Mouse (Mus musculus) macrophage (primary cell): Measurements from ENCODE around the gene Tmem165. TPM values are rescaled to one million over a fixed set of nuclear protein-coding genes. Genes with fewer than 3 reads are reported as not detected.

Experiments used
- H3K27ac ChIP-seq: fragments of 350-480 bp; formaldehyde crosslinking; 2 replicates; pipeline ENCODE4 v1.9.0; 2021
- H3K36me3 ChIP-seq: fragments of 350-480 bp; formaldehyde crosslinking; 2 replicates; pipeline ENCODE4 v1.9.0; 2021; ENCODE audit errors: inconsistent target
- H3K4me3 ChIP-seq: fragments of 350-480 bp; formaldehyde crosslinking; 2 replicates; pipeline ENCODE4 v1.9.0; 2021; ENCODE audit errors: inconsistent target
- H3K79me2 ChIP-seq: fragments of 350-480 bp; formaldehyde crosslinking; 2 replicates; pipeline ENCODE4 v1.9.0; 2021; ENCODE audit errors: inconsistent target
- WGBS: methylation state at CpG from one replicate; pipeline ENCODE4 v1.1.7; 2026; ENCODE audit warnings: inconsistent platforms; ENCODE audit not compliant: missing documents; 5-methylcytosine and 5-hydroxymethylcytosine counted together
- polyA plus RNA-seq: library from polyadenylated mRNA; stranded (reverse); fragments of 250-400 nt; gene quantifications from 3 replicates; pipeline ENCODE4 v1.2.4, GENCODE M21; 2018; ENCODE audit warnings: inconsistent platforms
- total RNA-seq, 78 experiments: library from RNA; depleted of rRNA; stranded (reverse); fragments of 250-400 nt; gene quantifications; 1 replicate in 9 of 78; 2 replicates in 24 of 78; 3 replicates in 43 of 78; 4 replicates in 2 of 78; pipeline ENCODE4 v1.2.4; 2018; ENCODE audit warnings: inconsistent platforms in 56 of 78

The Tmem165 gene
- total RNA-seq (2018; cell fraction: chromatin; rRNA removed), result 100 to 1,000 TPM in 6 of 26 experiments, 10 to 100 TPM in 20; 37.7 to 169 (median 76.7) TPM
- total RNA-seq (2018; cell fraction: cytosol; rRNA removed), result 10 to 100 TPM; 47.6 to 98.1 (median 67.4) TPM
- 100 to 1,000 TPM in 12 of 26 experiments, 10 to 100 TPM in 14; 56.5 to 146 (median 95.7) TPM for total RNA-seq (2018; cell fraction: nucleus; rRNA removed)
- polyA plus RNA-seq, result 64.0 to 86.9 TPM (median 84.3 TPM) in 3 replicates

- peak within 1 kb of the TSS; percentile 31 for H3K27ac ChIP-seq
- peak within 1 kb of the TSS; percentile 62 for H3K4me3 ChIP-seq
- H3K36me3 ChIP-seq, result no peaks in the 10 kb centered on the region
- WGBS, result under 1% methylated on average over 35 of the region's 62 CpGs
- H3K79me2 ChIP-seq, result peaks cover 45% of the 10 kb centered on the region
Measured at GRCm38 (mm10) chr5:76183750-76184261, at the start of gene Tmem165. Gene Tmem165, plus strand, starts transcription at chr5:76183880.

GRCm38 (mm10) chr5:76135644-76136043 is 48.0 kb upstream of the Tmem165 start:
- H3K79me2 ChIP-seq, result no peaks in the 10 kb centered on the region
- no peak overlapping the region for H3K27ac ChIP-seq
- WGBS, result 100% methylated on average over 1 of the region's 1 CpGs
- no peak overlapping the region for H3K4me3 ChIP-seq
- no peaks in the 10 kb centered on the region for H3K36me3 ChIP-seq

- Histone ChIP-seq H3K79me2 (peaks cover 4% of the 10 kb centered on the region; the same call in 1 of the 2 replicates), H3K27ac (no peak overlapping the region), H3K4me3 (no peak overlapping the region), H3K36me3 (no peaks in the 10 kb centered on the region)
- 41% methylated on average over 3 of the region's 3 CpGs for WGBS
Measured at GRCm38 (mm10) chr5:76136271-76136670, 47.4 kb upstream of the Tmem165 start.

GRCm38 (mm10) chr5:76137586-76137985 is 46.1 kb upstream of the Tmem165 start:
- Histone ChIP-seq H3K36me3 (no peaks in the 10 kb centered on the region), H3K27ac (no peak overlapping the region), H3K79me2 (peaks cover 7% of the 10 kb centered on the region; the same call in 1 of the 2 replicates), H3K4me3 (no peak overlapping the region)
- 100% methylated on average over 1 of the region's 1 CpGs for WGBS

- H3K79me2 ChIP-seq, result peaks cover 7% of the 10 kb centered on the region; the same call in 1 of the 2 replicates
- no peak overlapping the region for H3K4me3 ChIP-seq
- no peaks in the 10 kb centered on the region for H3K36me3 ChIP-seq
- H3K27ac ChIP-seq, result no peak overlapping the region
- 100% methylated on average over 1 of the region's 1 CpGs for WGBS
Measured at GRCm38 (mm10) chr5:76138071-76138470, 45.6 kb upstream of the Tmem165 start.

- Histone ChIP-seq H3K79me2 (peaks cover 9% of the 10 kb centered on the region; the same call in 1 of the 2 replicates), H3K27ac (no peak overlapping the region), H3K36me3 (no peaks in the 10 kb centered on the region), H3K4me3 (no peak overlapping the region)
- 96% methylated on average over 10 of the region's 10 CpGs for WGBS
Measured at GRCm38 (mm10) chr5:76138512-76138911, 45.2 kb upstream of the Tmem165 start.

GRCm38 (mm10) chr5:76139171-76139671 is 44.5 kb upstream of the Tmem165 start:
- Histone ChIP-seq H3K79me2 (peaks cover 13% of the 10 kb centered on the region; the same call in 1 of the 2 replicates), H3K4me3 (no peak overlapping the region), H3K36me3 (no peaks in the 10 kb centered on the region), H3K27ac (no peak overlapping the region)
- WGBS, result 47% methylated on average over 7 of the region's 7 CpGs

- peak within 1 kb of the TSS; percentile 66 for H3K27ac ChIP-seq
- no peaks in the 10 kb centered on the region for H3K36me3 ChIP-seq
- WGBS, result 2% methylated on average over 60 of the region's 69 CpGs
- H3K79me2 ChIP-seq, result peaks cover 13% of the 10 kb centered on the region; the same call in 1 of the 2 replicates
- H3K4me3 ChIP-seq, result peak within 1 kb of the TSS; percentile 64
Measured at GRCm38 (mm10) chr5:76139808-76140729, 43.6 kb upstream of the Tmem165 start, which contains the start of gene Srd5a3. Gene Srd5a3, plus strand, starts transcription at chr5:76140271.

GRCm38 (mm10) chr5:76140730-76141066 is 43.0 kb upstream of the Tmem165 start:
- Histone ChIP-seq H3K4me3 (peak overlapping the region; percentile 64), H3K27ac (peak overlapping the region; percentile 66), H3K36me3 (no peaks in the 10 kb centered on the region), H3K79me2 (peaks cover 13% of the 10 kb centered on the region; the same call in 1 of the 2 replicates)
- WGBS, result 3% methylated on average over 9 of the region's 9 CpGs

GRCm38 (mm10) chr5:76143356-76143755 is 40.3 kb upstream of the Tmem165 start:
- peaks cover 13% of the 10 kb centered on the region; the same call in 1 of the 2 replicates for H3K79me2 ChIP-seq
- H3K27ac ChIP-seq, result no peak overlapping the region
- peaks cover 6% of the 10 kb centered on the region; the same call in 1 of the 2 replicates for H3K36me3 ChIP-seq
- 80% methylated on average over 4 of the region's 4 CpGs for WGBS
- H3K4me3 ChIP-seq, result no peak overlapping the region

GRCm38 (mm10) chr5:76146401-76146800 is 37.3 kb upstream of the Tmem165 start:
- H3K79me2 ChIP-seq, result peaks cover 7% of the 10 kb centered on the region; the same call in 1 of the 2 replicates
- 100% methylated on average over 1 of the region's 1 CpGs for WGBS
- no peak overlapping the region for H3K27ac ChIP-seq
- H3K4me3 ChIP-seq, result no peak overlapping the region
- H3K36me3 ChIP-seq, result peaks cover 30% of the 10 kb centered on the region; the same call in 1 of the 2 replicates

GRCm38 (mm10) chr5:76149436-76149835 is 34.2 kb upstream of the Tmem165 start:
- Histone ChIP-seq H3K36me3 (peaks cover 56% of the 10 kb centered on the region), H3K27ac (no peak overlapping the region), H3K79me2 (no peaks in the 10 kb centered on the region; the same call in 1 of the 2 replicates), H3K4me3 (no peak overlapping the region)
- WGBS, result 99% methylated on average over 6 of the region's 6 CpGs

GRCm38 (mm10) chr5:76152956-76153355 is 30.7 kb upstream of the Tmem165 start:
- H3K79me2 ChIP-seq, result no peaks in the 10 kb centered on the region
- H3K27ac ChIP-seq, result no peak overlapping the region
- peaks cover 68% of the 10 kb centered on the region for H3K36me3 ChIP-seq
- H3K4me3 ChIP-seq, result no peak overlapping the region
- 91% methylated on average over 6 of the region's 6 CpGs for WGBS

GRCm38 (mm10) chr5:76153430-76153829 is 30.2 kb upstream of the Tmem165 start:
- H3K36me3 ChIP-seq, result peaks cover 66% of the 10 kb centered on the region
- 87% methylated on average over 10 of the region's 11 CpGs for WGBS

More at GRCm38 (mm10) chr5:76153430-76153829, 30.2 kb upstream of the Tmem165 start:
- Histone ChIP-seq H3K27ac (no peak overlapping the region), H3K4me3 (no peak overlapping the region), H3K79me2 (no peaks in the 10 kb centered on the region)
